Mouse (Mus musculus): Measurements from ENCODE around the gene Bahcc1.

DNA sequence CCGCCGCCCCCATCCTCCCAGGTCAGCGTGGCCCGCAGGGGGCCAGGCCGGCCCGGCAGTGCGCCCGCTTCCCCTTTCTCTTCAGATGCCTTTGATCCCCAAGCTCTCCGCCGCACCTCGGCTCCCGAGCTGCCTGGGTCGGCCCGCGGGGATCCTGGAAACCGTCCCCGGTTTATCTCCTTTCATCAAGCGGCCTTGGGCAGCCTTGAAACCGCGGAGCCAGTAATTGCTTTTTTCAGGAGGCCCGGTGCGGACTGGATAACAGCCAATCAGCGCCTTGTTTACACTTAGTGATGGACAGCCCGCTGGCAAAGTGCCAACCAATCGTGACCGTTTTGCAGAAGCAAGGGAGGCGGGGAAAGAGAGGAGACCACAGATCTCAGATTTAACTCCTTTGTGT is 1.4 kb upstream of the Bahcc1 start:
- no peak for TF ChIP-seq CTCF (IDR thresholded peaks at IDR 0.05; ENCODE audit: low read depth)
- peak; percentile 93 for TF ChIP-seq EP300 (IDR thresholded peaks at IDR 0.05; ENCODE audit: low read depth)
